Mouse (Mus musculus) heart, embryonic 12.5 days (tissue): ENCODE results near the gene Rln1. TPM values are rescaled to one million over a fixed set of nuclear protein-coding genes. Genes with fewer than 3 reads are reported as not detected.

Experiments
- ATAC-seq: fragments of 200-750 bp; cut with Nextera tagmentation; 2 replicates; pipeline ENCODE4 v1.8.0; 2017; ENCODE audit warnings: moderate TSS enrichment, moderate library complexity; ENCODE audit not compliant: insufficient number of reproducible peaks, low FRiP score
- H3K27ac ChIP-seq: fragments of 300-500 bp; sonication (generic); 2 replicates; pipeline ENCODE4 v1.5.1; 2016; ENCODE audit warnings: mild to moderate bottlenecking, moderate library complexity; ENCODE audit not compliant: poor library complexity, severe bottlenecking
- H3K27me3 ChIP-seq: fragments of 300-500 bp; sonication (generic); replicated peaks from 2 replicates; pipeline ENCODE4 v1.6.1; 2016; ENCODE audit warnings: mild to moderate bottlenecking, moderate library complexity
- H3K36me3 ChIP-seq: fragments of 300-500 bp; sonication (generic); 2 replicates; pipeline ENCODE4 v1.6.1; 2016; ENCODE audit warnings: mild to moderate bottlenecking, moderate library complexity
- H3K4me1 ChIP-seq: fragments of 300-500 bp; sonication (generic); replicated peaks from 2 replicates; pipeline ENCODE4 v1.6.1; 2016; ENCODE audit warnings: mild to moderate bottlenecking
- H3K4me2 ChIP-seq: fragments of 300-500 bp; sonication (generic); 2 replicates; pipeline ENCODE4 v1.6.1; 2016; ENCODE audit warnings: mild to moderate bottlenecking, moderate library complexity
- H3K4me3 ChIP-seq: fragments of 300-500 bp; sonication (generic); 2 replicates; pipeline ENCODE4 v1.5.1; 2016; ENCODE audit warnings: mild to moderate bottlenecking
- H3K9ac ChIP-seq: fragments of 300-500 bp; sonication (generic); 2 replicates; pipeline ENCODE4 v1.6.1; 2016; ENCODE audit warnings: mild to moderate bottlenecking, moderate library complexity
- H3K9me3 ChIP-seq: fragments of 300-500 bp; sonication (generic); replicated peaks from 2 replicates; pipeline ENCODE4 v1.6.1; 2016; ENCODE audit warnings: mild to moderate bottlenecking, moderate library complexity
- WGBS: fragments of 180-500 bp; shearing (Covaris S2); methylation state at CpG from one replicate; pipeline ENCODE4 v1.1.7; 2016; 5-methylcytosine and 5-hydroxymethylcytosine counted together
- polyA plus RNA-seq: library from polyadenylated mRNA; unstranded; fragments of >200 nt; fragmentation: Nextera tagmentation; extraction: Ambion mirVana; gene quantifications from 2 replicates; pipeline ENCODE4 v1.2.1, GENCODE M21; 2016

Gene Rln1
- polyA plus RNA-seq, 1 experiment from 2014 or later = 0.32 TPM

- WGBS = 43% methylated on average over 5 of the region's 5 CpGs
- Histone ChIP-seq H3K27me3 (0 out of 2 replicates have a peak, but pooled peaks cover 9% of the 10 kb centered on the region), H3K4me2 (no peak overlapping the region), H3K9me3 (no peaks in the 10 kb centered on the region), H3K27ac (no peak overlapping the region), H3K4me1 (peaks cover 13% of the 10 kb centered on the region), H3K9ac (no peak overlapping the region), H3K36me3 (no peaks in the 10 kb centered on the region), H3K4me3 (no peak overlapping the region)
- ATAC-seq = no peak
Observed at GRCm38 (mm10) chr19:29360251-29360650, 25.8 kb upstream of the Rln1 start.

- Histone ChIP-seq H3K9ac (no peak overlapping the region), H3K27ac (no peak overlapping the region), H3K4me3 (no peak overlapping the region), H3K36me3 (0 out of 2 replicates have a peak, but pooled peaks cover 9% of the 10 kb centered on the region), H3K4me2 (no peak overlapping the region), H3K27me3 (0 out of 2 replicates have a peak, but pooled peaks cover 4% of the 10 kb centered on the region), H3K4me1 (peaks cover 8% of the 10 kb centered on the region), H3K9me3 (no peaks in the 10 kb centered on the region)
- no peak for ATAC-seq
- WGBS = 78% methylated on average over 11 of the region's 11 CpGs
Observed at GRCm38 (mm10) chr19:29356281-29356680, 21.8 kb upstream of the Rln1 start.

- Histone ChIP-seq H3K4me2 (peak overlapping the region; percentile 83), H3K4me3 (peak overlapping the region; percentile 47), H3K9ac (no peak overlapping the region), H3K9me3 (no peaks in the 10 kb centered on the region), H3K4me1 (no peaks in the 10 kb centered on the region), H3K27me3 (0 out of 2 replicates have a peak, but pooled peaks cover 4% of the 10 kb centered on the region), H3K36me3 (peaks cover 10% of the 10 kb centered on the region; the same call in 1 of the 2 replicates), H3K27ac (no peak overlapping the region)
- ATAC-seq = 0 out of 2 replicates have a peak, but pooled peaks have one; percentile 61
- WGBS = 4% methylated on average over 20 of the region's 20 CpGs
Observed at GRCm38 (mm10) chr19:29354895-29355877, 20.7 kb upstream of the Rln1 start.

- no peak for ATAC-seq
- H3K27ac ChIP-seq = no peak overlapping the region
- no peaks in the 10 kb centered on the region for H3K4me1 ChIP-seq
- H3K9ac ChIP-seq = no peak overlapping the region
- H3K4me2 ChIP-seq = no peak overlapping the region
- 53% methylated on average over 5 of the region's 5 CpGs for WGBS
- H3K4me3 ChIP-seq = no peak overlapping the region
- H3K9me3 ChIP-seq = no peaks in the 10 kb centered on the region
- H3K36me3 ChIP-seq = peaks cover 15% of the 10 kb centered on the region
- H3K27me3 ChIP-seq = no peaks in the 10 kb centered on the region
Observed at GRCm38 (mm10) chr19:29350991-29351390, 16.5 kb upstream of the Rln1 start.

GRCm38 (mm10) chr19:29345636-29346035 lies 11.2 kb upstream of the Rln1 start:
- Histone ChIP-seq H3K9me3 (no peaks in the 10 kb centered on the region), H3K9ac (no peak overlapping the region), H3K4me3 (no peak overlapping the region), H3K4me1 (no peaks in the 10 kb centered on the region), H3K27ac (no peak overlapping the region), H3K36me3 (peaks cover 6% of the 10 kb centered on the region), H3K4me2 (no peak overlapping the region), H3K27me3 (no peaks in the 10 kb centered on the region)
- 85% methylated on average over 6 of the region's 6 CpGs for WGBS
- no peak for ATAC-seq

GRCm38 (mm10) chr19:29344868-29345267 lies 10.4 kb upstream of the Rln1 start:
- Histone ChIP-seq H3K4me3 (no peak overlapping the region), H3K27ac (no peak overlapping the region), H3K36me3 (peaks cover 2% of the 10 kb centered on the region), H3K27me3 (no peaks in the 10 kb centered on the region), H3K4me1 (no peaks in the 10 kb centered on the region), H3K9me3 (no peaks in the 10 kb centered on the region), H3K4me2 (no peak overlapping the region), H3K9ac (no peak overlapping the region)
- ATAC-seq = no peak

- H3K9ac ChIP-seq = no peak overlapping the region
- H3K4me2 ChIP-seq = no peak overlapping the region
- no peak for ATAC-seq
- WGBS = 69% methylated on average over 6 of the region's 6 CpGs
- H3K4me1 ChIP-seq = no peaks in the 10 kb centered on the region
- no peaks in the 10 kb centered on the region for H3K27me3 ChIP-seq
- H3K4me3 ChIP-seq = no peak overlapping the region
- H3K36me3 ChIP-seq = no peaks in the 10 kb centered on the region
- H3K27ac ChIP-seq = no peak overlapping the region
- no peaks in the 10 kb centered on the region for H3K9me3 ChIP-seq
Observed at GRCm38 (mm10) chr19:29342281-29342680, 7.8 kb upstream of the Rln1 start.

GRCm38 (mm10) chr19:29341029-29341428 lies 6.6 kb upstream of the Rln1 start:
- no peak overlapping the region for H3K4me3 ChIP-seq
- H3K27me3 ChIP-seq = no peaks in the 10 kb centered on the region
- no peaks in the 10 kb centered on the region for H3K4me1 ChIP-seq
- H3K4me2 ChIP-seq = no peak overlapping the region
- no peaks in the 10 kb centered on the region for H3K9me3 ChIP-seq
- H3K9ac ChIP-seq = no peak overlapping the region
- H3K27ac ChIP-seq = no peak overlapping the region
- H3K36me3 ChIP-seq = no peaks in the 10 kb centered on the region
- ATAC-seq = no peak
- WGBS = 75% methylated on average over 4 of the region's 4 CpGs

- ATAC-seq = no peak
- Histone ChIP-seq H3K9me3 (no peaks in the 10 kb centered on the region), H3K4me2 (no peak overlapping the region), H3K27me3 (no peaks in the 10 kb centered on the region), H3K4me1 (peaks cover 7% of the 10 kb centered on the region; the same call in 1 of the 2 replicates), H3K36me3 (no peaks in the 10 kb centered on the region), H3K4me3 (no peak overlapping the region), H3K9ac (no peak overlapping the region), H3K27ac (no peak overlapping the region)
- WGBS = 84% methylated on average over 2 of the region's 2 CpGs
Observed at GRCm38 (mm10) chr19:29336624-29337023, 2.2 kb upstream of the Rln1 start.

- no peak for ATAC-seq
- 76% methylated on average over 13 of the region's 13 CpGs for WGBS
Observed at GRCm38 (mm10) chr19:29326822-29327552, 7.5 kb downstream of the Rln1 start.

GRCm38 (mm10) chr19:29326396-29326795 lies 8.1 kb downstream of the Rln1 start:
- Histone ChIP-seq H3K9ac (no peak overlapping the region), H3K4me1 (0 out of 2 replicates have a peak, but pooled peaks cover 3% of the 10 kb centered on the region), H3K36me3 (no peaks in the 10 kb centered on the region), H3K27ac (no peak overlapping the region), H3K4me2 (no peak overlapping the region), H3K4me3 (no peak overlapping the region), H3K27me3 (0 out of 2 replicates have a peak, but pooled peaks cover 5% of the 10 kb centered on the region), H3K9me3 (no peaks in the 10 kb centered on the region)
- ATAC-seq = no peak
- WGBS = 86% methylated on average over 4 of the region's 4 CpGs

More at GRCm38 (mm10) chr19:29326822-29327552, 7.5 kb downstream of the Rln1 start:
- Histone ChIP-seq H3K36me3 (no peaks in the 10 kb centered on the region), H3K27me3 (0 out of 2 replicates have a peak, but pooled peaks cover 5% of the 10 kb centered on the region), H3K4me2 (no peak overlapping the region), H3K9me3 (no peaks in the 10 kb centered on the region), H3K4me3 (no peak overlapping the region), H3K27ac (no peak overlapping the region), H3K4me1 (0 out of 2 replicates have a peak, but pooled peaks cover 3% of the 10 kb centered on the region), H3K9ac (no peak overlapping the region)
